Mouse (Mus musculus): ENCODE measurements around the gene Add2. TPM values are rescaled to one million over a fixed set of nuclear protein-coding genes. Genes with fewer than 3 reads are reported as not detected.

Gene Add2
- polyA plus RNA-seq, 1 experiment from 2014 or later = 36.5 TPM

GRCm38 (mm10) chr6:86157253-86158234 is 129.1 kb downstream of the Add2 start:
- no peaks in the 10 kb centered on the region for H3K9me3 ChIP-seq
- H3K4me3 ChIP-seq = no peak overlapping the region
- no peak overlapping the region for H3K27ac ChIP-seq
- no peaks in the 10 kb centered on the region for H3K36me3 ChIP-seq (replicated peaks)
- no peaks in the 10 kb centered on the region for H3K27me3 ChIP-seq (ENCODE audit: poor library complexity, severe bottlenecking)
- no peak for DNase-seq (ENCODE audit: extremely low spot score, low spot score)
- 86% methylated on average over 17 of the region's 17 CpGs for WGBS
- H3K4me1 ChIP-seq = peaks cover 3% of the 10 kb centered on the region; the same call in 1 of the 2 replicates

- H3K36me3 ChIP-seq (replicated peaks) = no peaks in the 10 kb centered on the region
- H3K27ac ChIP-seq = no peak overlapping the region
- peaks cover 3% of the 10 kb centered on the region; the same call in 1 of the 2 replicates for H3K4me1 ChIP-seq
- H3K4me3 ChIP-seq = no peak overlapping the region
- WGBS = 64% methylated on average over 3 of the region's 3 CpGs
- no peak for DNase-seq (ENCODE audit: extremely low spot score, low spot score)
- H3K9me3 ChIP-seq = no peaks in the 10 kb centered on the region
- H3K27me3 ChIP-seq (ENCODE audit: poor library complexity, severe bottlenecking) = no peaks in the 10 kb centered on the region
These were observed 132.4 kb downstream of the Add2 start for GRCm38 (mm10) chr6:86160878-86161277.

GRCm38 (mm10) chr6:86161586-86161985 is 133.1 kb downstream of the Add2 start:
- peaks cover 3% of the 10 kb centered on the region; the same call in 1 of the 2 replicates for H3K4me1 ChIP-seq
- no peak for DNase-seq (ENCODE audit: extremely low spot score, low spot score)
- H3K36me3 ChIP-seq (replicated peaks) = no peaks in the 10 kb centered on the region
- no peak overlapping the region for H3K27ac ChIP-seq
- H3K27me3 ChIP-seq (ENCODE audit: poor library complexity, severe bottlenecking) = no peaks in the 10 kb centered on the region
- 78% methylated on average over 7 of the region's 7 CpGs for WGBS
- H3K4me3 ChIP-seq = no peak overlapping the region
- H3K9me3 ChIP-seq = no peaks in the 10 kb centered on the region

- no peak overlapping the region for H3K4me3 ChIP-seq
- 66% methylated on average over 3 of the region's 3 CpGs for WGBS
These were observed 135.5 kb downstream of the Add2 start for GRCm38 (mm10) chr6:86164028-86164427.

GRCm38 (mm10) chr6:86166426-86166825 is 137.9 kb downstream of the Add2 start:
- Histone ChIP-seq H3K4me1 (peaks cover 9% of the 10 kb centered on the region; the same call in 1 of the 2 replicates), H3K27me3 (ENCODE audit: poor library complexity, severe bottlenecking) (no peaks in the 10 kb centered on the region), H3K27ac (no peak overlapping the region), H3K4me3 (no peak overlapping the region), H3K36me3 (replicated peaks) (no peaks in the 10 kb centered on the region), H3K9me3 (no peaks in the 10 kb centered on the region)
- no peak for DNase-seq (ENCODE audit: extremely low spot score, low spot score)
- WGBS = 86% methylated on average over 9 of the region's 9 CpGs

More at GRCm38 (mm10) chr6:86164028-86164427, 135.5 kb downstream of the Add2 start:
- DNase-seq (ENCODE audit: extremely low spot score, low spot score) = no peak
- no peaks in the 10 kb centered on the region for H3K36me3 ChIP-seq (replicated peaks)
- H3K27ac ChIP-seq = no peak overlapping the region
- H3K9me3 ChIP-seq = no peaks in the 10 kb centered on the region
- H3K4me1 ChIP-seq = peaks cover 7% of the 10 kb centered on the region; the same call in 1 of the 2 replicates
- no peaks in the 10 kb centered on the region for H3K27me3 ChIP-seq (ENCODE audit: poor library complexity, severe bottlenecking)

GRCm38 (mm10) chr6:86167851-86168250 is 139.4 kb downstream of the Add2 start:
- DNase-seq (ENCODE audit: extremely low spot score, low spot score) = no peak
- Histone ChIP-seq H3K4me1 (peaks cover 9% of the 10 kb centered on the region; the same call in 1 of the 2 replicates), H3K27me3 (ENCODE audit: poor library complexity, severe bottlenecking) (no peaks in the 10 kb centered on the region), H3K4me3 (no peak overlapping the region), H3K27ac (no peak overlapping the region), H3K36me3 (replicated peaks) (no peaks in the 10 kb centered on the region), H3K9me3 (no peaks in the 10 kb centered on the region)
- WGBS = 83% methylated on average over 5 of the region's 5 CpGs

- no peaks in the 10 kb centered on the region for H3K9me3 ChIP-seq
- H3K4me1 ChIP-seq = peaks cover 9% of the 10 kb centered on the region; the same call in 1 of the 2 replicates
- H3K27me3 ChIP-seq (ENCODE audit: poor library complexity, severe bottlenecking) = no peaks in the 10 kb centered on the region
- no peaks in the 10 kb centered on the region for H3K36me3 ChIP-seq (replicated peaks)
- no peak overlapping the region for H3K4me3 ChIP-seq
- no peak for DNase-seq (ENCODE audit: extremely low spot score, low spot score)
- WGBS = 60% methylated on average over 4 of the region's 4 CpGs
- H3K27ac ChIP-seq = no peak overlapping the region
These were observed 140.7 kb downstream of the Add2 start for GRCm38 (mm10) chr6:86169166-86169565.

Other genes with a start within 250 kb of the Add2 start
- not detected in 2 replicates for gene Nat8f6, start 207.7 kb upstream of the Add2 start, polyA plus RNA-seq (2016; fragmentation: Nextera tagmentation; extraction: Ambion mirVana)
- not detected in 2 replicates for gene Nat8f5, start 207.7 kb upstream of the Add2 start, polyA plus RNA-seq (2016; fragmentation: Nextera tagmentation; extraction: Ambion mirVana)
- not detected in 2 replicates for gene Nat8, start 196.6 kb upstream of the Add2 start, polyA plus RNA-seq (2016; fragmentation: Nextera tagmentation; extraction: Ambion mirVana)
- gene Nat8f2, start 159.5 kb upstream of the Add2 start, polyA plus RNA-seq (2016; fragmentation: Nextera tagmentation; extraction: Ambion mirVana) = not detected in 2 replicates
- 6.2 and 6.7 TPM in 2 replicates for gene Nat8f4, start 123.8 kb upstream of the Add2 start, polyA plus RNA-seq (2016; fragmentation: Nextera tagmentation; extraction: Ambion mirVana)
- gene Tprkb, start 116.8 kb upstream of the Add2 start, polyA plus RNA-seq (2016; fragmentation: Nextera tagmentation; extraction: Ambion mirVana) = 33.8 and 37.1 TPM in 2 replicates
- 5.2 and 6.4 TPM in 2 replicates for gene Nat8f1, start 113.0 kb upstream of the Add2 start, polyA plus RNA-seq (2016; fragmentation: Nextera tagmentation; extraction: Ambion mirVana)
- gene Dusp11, start 67.0 kb upstream of the Add2 start, polyA plus RNA-seq (2016; fragmentation: Nextera tagmentation; extraction: Ambion mirVana) = 34.6 and 34.9 TPM in 2 replicates
- not detected in 2 replicates for gene Figla, start 12.5 kb upstream of the Add2 start, polyA plus RNA-seq (2016; fragmentation: Nextera tagmentation; extraction: Ambion mirVana)
- gene Tgfa, start 166.5 kb downstream of the Add2 start, polyA plus RNA-seq (2016; fragmentation: Nextera tagmentation; extraction: Ambion mirVana) = 1.2 and 1.3 TPM in 2 replicates

Data from forebrain, embryonic 10.5 days (tissue).